Mouse (Mus musculus) lung, adult 18-20 months (tissue): Measurements from ENCODE around the gene Zcchc3.

Experiments used
- DNase-seq, 2 experiments: peaks; one replicate each; pipeline ENCODE4 v3.0.0; 2022; ENCODE audit warnings: mixed read lengths in 2 of 2

Zcchc3 gene

DNA sequence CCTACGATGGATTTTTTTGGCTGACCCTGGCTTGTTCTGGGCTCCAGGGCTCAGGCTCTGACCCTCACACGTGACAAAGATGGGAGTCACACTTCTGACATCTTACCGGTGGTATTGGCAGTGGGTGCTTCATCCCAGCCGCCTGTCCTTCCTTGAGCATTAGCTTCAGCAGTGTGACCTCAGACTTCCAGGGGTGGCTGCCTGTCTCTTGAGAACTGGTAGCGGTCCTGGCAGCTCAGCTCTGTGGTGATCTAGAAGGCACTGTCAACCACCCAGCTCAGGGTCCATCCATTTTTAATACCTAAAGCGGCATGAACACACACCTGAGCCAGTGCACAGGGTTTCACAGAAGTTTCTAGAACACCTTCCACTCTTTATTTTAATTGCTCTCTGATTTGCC, 5.0 kb downstream of the Zcchc3 start:
- DNase-seq = no peak

DNA sequence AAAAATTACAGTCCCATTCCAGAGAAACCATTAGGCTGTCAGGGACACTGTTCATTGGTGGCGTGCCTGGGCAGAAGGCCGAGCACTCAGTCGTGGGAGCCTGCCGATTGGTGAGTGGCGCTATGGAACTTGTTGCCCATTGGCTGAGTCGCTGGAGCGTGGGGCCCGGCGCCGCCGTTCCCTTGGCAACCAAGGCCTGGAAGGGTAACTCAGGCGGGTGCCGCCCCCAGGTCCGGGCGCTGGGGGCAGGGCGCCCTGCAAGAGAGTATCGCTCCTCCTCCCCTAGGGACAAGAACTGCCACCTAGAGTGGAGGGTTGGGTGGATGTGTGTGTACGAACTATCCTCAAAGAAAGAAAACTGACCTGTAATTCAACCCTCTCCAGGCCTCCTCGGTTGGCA, 8.7 kb downstream of the Zcchc3 start:
- peak; percentile 96 to 98 for DNase-seq

DNA sequence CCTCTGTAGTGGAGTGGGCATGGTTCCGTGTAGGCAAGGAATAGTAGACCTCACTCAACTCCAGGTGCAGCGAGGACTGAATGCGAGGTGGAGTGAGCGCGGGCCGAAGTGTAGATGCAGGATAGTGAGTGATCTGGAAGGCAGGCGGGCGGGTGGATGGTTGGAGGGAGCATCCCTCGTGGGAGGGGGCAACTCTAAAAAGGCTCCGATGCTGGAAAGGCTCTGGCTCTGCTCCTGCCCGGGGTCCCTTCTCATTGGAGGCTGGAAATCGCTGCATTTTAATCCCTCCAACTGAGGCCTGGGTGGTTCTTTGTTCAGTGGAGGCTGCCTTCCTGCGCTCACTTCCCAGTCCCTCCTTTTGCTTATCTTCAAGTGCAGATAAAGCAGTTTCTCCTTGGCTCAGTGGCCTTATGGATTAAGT, 15.7 kb downstream of the Zcchc3 start:
- DNase-seq = no peak

DNA sequence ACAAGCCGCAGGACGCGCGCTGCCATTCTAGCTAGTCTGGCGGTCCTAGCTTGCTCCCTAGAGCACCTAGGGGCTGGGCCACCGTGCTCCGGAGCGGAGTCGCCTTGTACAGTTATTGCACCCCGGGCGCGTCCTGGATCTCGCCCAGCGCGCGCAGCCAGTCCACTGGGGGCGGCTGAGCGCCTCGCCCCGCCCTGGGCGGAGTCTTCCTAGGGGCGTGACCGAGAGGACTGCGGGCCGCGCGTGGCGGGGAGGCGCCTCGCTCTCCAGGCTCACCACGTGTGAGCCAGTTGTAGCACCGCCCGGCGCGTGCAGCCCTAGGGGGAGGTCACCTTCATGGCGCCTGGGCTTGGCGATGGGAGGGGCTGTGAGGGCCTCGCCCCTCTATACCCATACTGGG, 16.1 kb downstream of the Zcchc3 start:
- DNase-seq = peak; percentile 93 to 95

DNA sequence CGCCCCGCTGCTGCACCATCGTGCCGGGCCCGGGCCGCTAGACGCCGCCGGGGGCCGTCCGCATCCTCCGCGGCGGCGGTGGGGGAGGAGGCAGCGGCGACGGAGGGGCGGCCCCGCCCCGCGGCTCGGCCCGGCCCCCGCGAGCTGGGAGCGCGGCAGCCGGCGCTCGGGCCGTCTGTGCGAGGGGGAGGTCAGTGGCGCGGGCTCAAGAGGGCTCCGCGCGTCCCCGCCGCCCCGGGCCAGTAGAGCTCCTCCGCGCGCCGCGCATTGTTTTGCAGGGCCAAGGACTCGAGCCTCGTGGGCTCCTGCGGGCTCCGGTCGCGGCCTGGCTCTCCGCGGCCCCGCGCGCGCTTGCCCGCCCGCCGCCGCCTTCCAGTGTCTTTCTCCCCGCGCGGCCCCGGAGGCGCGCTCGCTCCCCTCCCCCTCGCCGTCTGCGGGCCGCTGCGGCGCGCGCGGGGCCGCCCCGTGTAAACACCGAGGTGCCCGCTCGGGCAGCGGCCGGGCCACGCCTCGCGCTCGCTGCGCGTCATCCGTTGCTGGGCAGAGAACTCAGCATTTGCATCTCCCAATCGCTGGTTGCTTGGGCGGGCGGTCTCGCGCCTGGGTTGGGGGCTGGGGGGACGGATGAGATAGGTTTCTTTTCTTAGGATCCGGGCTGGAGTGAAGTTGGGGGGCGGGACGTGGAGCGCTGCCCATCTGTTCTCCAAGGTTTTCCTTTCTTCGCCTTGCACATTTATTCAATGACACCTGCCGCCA, 17.0 kb downstream of the Zcchc3 start, which contains the start of gene Sox12:
Sox12 (minus strand) TSS at position 384 of the 756 bp plus-strand sequence.
- peak; percentile 95 to 96 for DNase-seq

DNA sequence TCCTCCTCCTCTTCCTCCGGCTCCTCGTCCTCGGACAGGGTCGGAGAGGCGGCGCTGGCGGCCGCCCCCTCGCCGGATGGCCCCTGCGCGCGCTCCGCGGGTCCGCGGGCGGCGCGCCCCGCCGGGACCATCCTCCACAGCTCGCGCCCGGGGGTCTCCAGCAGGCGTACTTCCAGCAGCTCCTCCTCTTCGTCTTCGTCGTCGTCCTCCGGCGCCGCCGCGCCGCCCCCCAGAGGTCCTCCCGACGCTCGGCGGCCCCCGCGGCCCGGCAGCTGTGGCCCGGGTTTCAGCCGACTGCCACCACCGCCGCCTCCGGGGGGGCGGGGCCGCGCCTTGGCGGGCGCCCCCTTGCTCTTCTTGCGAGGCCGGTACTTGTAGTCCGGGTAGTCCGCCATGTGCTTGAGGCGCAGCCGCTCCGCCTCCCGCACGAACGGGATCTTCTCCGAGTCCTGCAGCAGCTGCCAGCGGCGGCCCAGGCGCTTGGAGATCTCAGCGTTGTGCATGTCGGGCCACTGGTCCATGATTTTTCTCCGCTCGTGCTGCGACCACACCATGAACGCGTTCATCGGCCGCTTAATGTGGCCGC, 17.7 kb downstream of the Zcchc3 start:
- DNase-seq = peak; percentile 74 to 75

DNA sequence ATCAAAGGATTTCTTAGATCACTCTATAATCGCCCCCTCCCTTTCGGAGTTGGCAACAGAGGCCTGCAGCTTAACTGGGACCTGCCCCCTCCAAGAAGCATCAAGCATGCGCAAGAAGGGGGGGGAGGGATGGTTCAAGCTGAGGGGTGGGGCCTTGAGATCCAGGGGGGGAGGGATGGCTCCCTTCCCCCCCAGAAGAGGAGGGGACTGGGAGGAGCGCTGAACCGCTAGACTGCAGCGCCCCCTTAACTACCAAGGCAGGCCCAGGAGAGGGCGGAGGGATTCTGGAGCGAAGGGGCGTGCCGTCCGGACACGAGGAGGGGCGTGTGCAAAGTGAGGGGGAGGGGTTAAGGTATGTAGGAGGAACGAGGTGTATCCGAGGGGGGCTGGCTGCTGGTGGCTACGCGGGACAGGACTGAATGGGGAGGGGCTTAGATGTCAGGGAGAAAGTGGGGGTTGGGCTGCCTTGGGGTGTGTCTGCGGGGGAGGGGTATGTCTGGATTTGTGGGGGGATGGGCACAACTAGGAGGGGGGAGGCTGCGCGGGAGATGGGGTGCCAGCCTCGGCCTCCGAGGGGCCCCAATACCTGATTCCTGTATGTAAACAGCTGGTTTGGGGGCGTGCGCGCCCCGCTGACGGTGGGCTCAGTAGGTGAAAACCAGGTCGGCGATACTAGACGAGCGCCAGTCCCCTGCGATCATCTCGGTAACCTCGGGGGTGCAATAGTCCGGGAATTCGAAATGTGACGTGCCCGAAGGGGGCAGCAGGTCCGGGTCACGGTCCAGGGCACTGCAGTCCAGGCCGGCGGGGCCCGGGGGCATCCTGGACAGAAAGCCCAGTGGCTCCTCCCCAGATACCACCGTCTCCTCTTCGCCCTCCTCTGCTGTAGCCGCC, 18.5 kb downstream of the Zcchc3 start:
- DNase-seq = peak; percentile 86 to 88

DNA sequence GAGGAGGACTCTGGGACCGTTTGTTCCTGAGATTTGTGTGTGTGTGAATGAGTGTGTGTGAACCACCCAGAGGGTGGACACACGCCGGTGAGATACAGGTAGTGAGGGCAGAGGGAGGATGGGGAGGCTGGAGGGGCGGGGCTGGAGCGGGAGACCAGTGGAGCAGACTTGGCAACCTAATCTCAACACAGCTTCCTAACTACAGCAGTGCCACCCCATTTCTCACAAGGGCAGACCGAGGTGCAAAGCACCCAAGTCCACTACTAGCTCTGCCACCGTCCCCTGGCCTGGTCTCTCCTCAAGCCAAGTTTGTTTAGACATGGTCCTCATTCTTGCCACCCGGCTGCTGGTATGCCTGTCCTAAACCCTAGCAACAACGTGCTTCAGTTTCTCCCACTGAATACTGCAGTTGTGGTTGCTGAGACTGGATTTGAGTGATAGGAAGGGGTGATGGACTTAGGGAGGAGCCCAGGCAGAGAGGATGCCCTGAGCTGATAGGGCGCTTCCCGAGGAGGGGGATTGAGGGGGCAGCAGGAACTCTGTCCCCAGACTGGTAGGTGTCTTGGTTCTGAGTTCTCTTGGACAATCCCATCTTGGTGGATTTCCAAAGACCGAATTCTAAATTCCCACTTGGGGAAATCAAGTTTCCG, 19.4 kb downstream of the Zcchc3 start:
- no peak for DNase-seq

DNA sequence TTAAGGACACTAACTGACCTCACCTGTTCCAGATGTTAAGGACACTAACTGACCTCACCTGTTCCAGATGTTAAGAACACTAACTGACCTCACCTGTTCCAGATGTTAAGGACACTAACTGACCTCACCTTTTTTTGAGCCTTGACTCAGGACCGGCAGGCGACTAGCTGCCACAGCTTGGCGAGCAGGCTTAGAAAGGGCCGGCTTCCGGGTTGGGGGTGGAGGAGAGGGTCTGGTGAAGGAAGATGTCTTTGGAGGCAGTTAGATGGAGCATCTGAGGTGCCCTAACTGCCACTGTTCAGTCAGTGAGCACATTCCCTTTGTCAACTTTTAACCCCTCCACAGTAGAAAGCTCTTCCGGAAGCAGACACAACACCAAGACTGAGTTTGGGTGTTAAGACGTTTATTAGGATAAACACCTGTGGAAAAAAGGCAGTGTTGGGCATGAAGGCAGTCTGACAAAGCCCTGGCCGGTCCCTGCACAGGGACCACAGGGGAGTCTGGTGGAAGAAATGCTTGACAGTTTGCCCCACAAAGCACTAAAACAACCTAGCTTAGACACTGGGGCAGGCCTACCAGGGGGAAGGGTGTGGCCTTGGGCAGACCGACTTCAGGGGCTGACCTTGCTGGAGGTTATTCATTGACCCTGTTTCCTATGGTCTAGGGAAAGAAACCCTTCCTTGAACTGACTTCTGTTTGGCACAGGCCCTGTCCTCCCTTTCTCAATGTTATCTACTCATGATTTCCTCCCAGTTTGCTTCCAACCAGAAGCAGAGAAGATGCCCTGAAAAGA, 21.4 kb downstream of the Zcchc3 start:
- DNase-seq = no peak

DNA sequence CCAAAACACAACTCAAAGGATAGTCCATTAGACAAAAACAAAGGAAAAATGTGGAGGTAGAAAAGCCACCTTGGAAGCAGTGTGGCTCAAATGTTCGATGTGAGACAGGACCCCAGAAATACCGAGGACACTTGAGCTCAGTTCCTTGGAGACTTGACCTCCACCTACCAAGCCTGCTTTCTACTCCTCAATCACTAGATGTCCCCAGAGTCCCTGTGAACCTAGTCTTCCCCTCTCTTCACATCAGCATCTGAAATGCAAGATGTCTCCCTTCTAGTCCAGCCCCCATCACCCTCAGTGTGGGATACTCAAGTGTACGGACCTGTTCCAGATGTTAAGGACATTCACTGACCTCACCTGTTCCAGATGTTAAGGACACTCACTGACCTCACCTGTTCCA, 22.0 kb downstream of the Zcchc3 start:
- peak; percentile 28 to 70 for DNase-seq

DNA sequence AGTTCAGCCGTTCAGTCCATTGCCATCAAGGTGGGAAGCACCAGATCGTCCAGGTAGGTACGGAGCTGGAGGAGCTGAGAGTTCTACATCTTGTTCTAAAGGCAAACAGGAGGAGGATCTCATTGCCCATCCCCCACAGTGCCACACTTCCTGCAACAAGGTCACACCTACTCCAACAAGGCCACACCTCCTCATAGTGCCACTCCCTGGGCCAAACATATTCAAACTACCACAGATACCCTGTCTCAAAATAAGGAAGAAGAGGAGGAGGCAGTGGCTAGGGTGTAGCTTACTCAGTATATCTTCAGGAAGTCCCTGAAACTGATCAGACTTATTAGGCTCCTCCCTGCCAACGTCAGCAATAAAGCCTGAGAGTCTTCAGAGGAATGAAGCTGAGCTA, 30.6 kb downstream of the Zcchc3 start:
- DNase-seq = no peak

DNA sequence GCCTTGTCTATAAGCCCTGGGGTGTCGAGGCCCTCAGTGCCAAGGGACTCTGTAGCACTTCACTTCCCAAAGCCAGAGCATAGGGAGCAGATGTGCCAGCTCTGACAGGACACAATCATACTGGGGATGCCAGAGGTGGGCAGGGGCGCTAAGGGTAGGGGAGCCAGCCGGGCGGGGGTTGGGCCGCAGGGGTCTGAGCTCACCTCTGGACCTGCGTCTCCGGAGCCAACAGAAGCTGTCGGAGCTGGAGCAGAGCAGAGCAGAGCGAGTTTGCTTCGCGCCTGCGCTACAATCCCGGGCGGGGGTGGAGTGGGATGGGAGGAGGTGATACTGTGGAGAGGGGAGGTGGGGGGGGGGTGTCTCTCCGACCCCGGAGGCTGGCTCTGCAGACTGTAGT, 38.5 kb downstream of the Zcchc3 start, which contains the start of gene Nrsn2:
Nrsn2 (minus strand) TSS at position 294 of the 397 bp plus-strand sequence.
- DNase-seq = no peak

DNA sequence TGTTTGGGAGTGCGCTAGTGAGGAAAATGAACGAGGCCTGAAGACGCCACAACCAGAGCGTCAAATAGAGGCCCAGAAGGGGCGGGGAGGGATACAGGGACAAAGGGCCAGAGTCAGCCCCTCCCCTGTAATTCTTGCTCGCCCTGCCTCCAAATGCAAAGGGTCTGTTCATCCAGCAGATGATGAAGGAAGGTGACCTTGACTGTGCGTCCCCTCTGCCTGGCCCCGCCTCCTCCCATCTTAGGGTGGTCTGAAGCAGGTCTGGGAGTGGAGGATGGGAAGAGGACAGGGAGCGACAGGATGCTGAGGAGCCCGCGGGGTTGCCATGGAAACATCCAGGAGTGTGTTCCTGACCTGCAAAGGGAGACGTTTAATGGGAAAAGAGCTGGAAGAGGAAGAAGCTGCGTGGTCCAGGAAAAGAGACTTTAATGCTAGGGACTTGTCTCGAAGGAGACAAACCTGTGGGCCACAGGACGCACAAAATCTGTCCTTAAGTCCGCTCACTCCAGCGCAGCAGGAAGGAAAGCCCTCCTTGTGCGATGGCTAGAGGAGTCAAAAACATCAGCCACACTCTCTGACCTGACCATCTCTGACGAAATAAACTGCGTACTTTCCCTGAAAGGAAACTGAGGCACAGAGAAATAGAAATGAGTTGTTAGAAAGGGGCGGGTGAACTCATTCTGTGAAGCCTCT, 39.0 kb downstream of the Zcchc3 start:
- DNase-seq = no peak

DNA sequence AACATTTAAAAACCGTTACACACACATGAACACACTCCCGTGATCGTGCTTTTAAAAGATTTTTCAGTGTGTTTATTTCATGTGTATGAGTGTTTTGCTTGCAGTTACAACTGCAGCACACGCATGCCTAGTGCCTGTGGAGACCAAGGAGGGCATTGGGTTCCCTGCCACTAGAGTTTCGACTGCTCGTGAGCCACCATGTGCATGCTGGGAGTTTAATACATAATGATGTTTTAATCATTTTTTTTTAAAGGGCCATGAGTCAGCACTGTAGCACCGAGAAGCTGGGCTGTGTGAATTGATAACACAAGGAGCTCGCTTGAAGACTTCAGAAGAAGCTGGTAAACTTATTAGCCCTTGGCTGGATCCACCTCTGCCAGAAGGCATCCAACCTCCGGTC, 41.3 kb downstream of the Zcchc3 start:
- no peak for DNase-seq

DNA sequence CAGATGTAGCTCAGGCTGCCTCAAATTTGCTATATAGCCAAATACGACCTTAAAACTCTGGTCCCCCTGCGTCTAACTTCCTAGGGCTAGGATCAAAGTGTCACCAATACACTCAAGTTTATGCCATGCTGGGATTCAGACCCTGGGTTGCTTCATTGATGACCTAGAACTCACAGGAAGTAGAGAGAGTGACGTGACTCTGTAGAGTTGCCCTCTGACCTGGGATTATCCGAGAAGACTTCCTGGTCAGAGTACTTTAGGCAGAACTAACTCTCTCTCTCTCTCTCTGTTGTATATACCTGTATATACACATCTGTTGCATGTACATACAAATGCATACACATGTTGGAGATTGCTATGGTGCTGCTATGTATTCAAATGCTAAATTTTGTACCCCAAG, 42.2 kb downstream of the Zcchc3 start:
- DNase-seq = no peak

DNA sequence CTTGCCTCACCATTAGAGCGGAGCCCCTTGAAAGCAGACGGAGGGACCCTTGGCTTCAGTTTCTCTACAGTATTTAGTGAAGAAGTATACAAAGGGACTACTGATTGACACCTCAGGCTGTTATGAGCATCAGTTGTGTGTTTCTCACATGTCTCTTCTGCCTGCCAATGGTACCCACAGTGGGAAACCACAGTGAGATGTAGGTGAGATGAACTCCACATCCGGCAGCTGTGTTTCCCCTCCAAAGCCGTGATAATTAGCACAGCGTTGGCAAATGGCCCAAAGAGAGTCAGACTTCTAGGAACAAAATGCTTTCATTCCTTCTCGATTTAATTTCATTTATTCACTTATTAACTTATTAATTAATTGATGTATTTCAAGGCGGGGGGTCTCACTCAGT, 42.7 kb downstream of the Zcchc3 start:
- no peak for DNase-seq

DNA sequence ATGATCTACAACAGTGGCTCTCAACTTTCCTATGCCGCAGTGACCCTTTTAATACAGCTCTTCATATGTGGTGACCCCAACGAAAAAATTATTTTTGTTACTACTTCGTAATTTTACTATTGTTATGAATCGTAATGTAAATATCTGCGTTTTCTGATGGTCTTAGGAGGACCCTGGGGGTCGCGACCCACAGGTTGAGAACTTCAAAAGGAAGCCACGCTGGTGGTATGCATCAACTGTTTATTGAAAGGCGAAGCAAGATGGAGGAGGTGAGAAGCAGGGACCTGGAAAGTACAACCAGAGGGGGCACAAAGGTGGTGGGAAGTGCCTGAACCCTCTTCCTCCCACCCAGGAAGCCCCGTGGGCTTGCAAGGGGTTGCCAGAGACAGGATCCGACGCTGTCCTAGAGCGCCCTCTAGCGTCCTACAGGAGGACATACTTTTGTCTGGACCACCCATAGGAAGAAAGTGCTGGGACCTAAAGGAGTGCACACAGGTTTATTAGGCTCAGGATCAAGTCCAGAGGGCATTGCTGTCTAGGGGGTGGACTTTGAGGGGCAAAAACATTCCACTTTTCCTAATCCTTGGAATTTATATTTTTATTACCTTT, 46.2 kb downstream of the Zcchc3 start:
- peak; percentile 30 to 60 for DNase-seq

DNA sequence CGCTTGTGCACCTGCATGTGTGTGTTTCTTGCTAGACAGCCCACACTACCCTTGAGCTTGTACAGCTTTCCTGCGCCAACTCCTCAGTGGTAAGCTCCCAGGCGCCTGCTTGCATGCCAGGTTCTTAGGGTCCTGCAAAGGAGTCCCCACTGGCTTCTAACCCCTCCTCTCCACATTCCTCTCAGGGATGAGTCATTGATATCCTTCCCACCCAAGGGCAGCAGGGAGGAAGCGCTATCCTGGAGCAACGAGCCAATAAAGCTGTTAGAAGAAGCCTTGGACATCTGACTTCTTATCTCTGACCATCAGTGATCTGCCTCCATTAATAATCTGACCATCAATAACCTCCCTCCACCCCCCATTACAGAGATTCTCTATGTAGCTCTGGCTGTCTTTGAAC, 46.9 kb downstream of the Zcchc3 start:
- DNase-seq = no peak

DNA sequence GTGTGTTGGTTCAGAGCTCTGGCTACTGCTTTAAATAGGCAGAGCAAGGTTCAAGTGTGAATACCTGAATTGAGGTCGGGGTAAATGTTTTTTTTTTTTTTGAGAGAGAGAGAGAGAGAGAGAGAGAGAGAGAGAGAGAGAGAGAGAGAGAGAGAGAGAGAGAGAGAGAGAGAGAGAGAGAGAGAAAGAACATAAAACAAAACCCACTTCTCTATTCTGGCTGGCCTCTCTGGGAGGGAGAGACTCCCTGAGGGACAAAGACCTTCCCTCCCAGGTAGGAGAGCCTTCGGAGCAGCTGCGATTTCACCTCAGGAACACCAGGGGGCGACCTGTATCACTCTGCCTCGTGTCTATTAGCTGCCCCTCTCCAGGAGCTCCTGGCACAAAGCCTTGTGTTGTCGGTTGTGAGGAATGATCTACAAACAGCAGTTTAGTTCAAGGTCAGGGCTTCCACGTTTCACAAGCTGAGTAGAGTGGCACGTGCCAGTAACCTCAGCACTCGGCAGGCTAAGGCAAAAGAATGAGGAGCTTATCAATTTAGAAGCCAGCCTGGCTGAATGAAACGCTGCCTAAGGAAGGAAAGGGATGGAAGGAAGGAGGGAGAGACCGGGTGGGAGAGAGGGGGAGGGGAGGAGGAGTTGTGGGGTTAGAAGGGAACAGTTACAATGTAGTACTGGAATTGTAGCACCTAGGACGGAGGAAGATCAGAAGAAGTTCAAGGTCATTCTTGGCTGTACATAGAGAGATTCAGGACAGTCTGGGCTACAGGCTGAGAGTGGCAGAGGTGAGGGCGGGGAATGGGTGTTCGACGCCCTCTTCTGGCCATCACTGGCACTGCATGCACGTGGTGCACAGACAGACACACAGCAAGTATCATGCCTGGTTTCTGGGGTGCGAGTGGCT, 51.3 kb downstream of the Zcchc3 start:
- peak; percentile 88 to 93 for DNase-seq
